Mouse (Mus musculus): ENCODE measurements around the gene Khdrbs1. TPM values are rescaled to one million over a fixed set of nuclear protein-coding genes. Genes with fewer than 3 reads are reported as not detected.

Gene Khdrbs1
- polyA plus RNA-seq, 1 experiment = 61.6 TPM

GRCm38 (mm10) chr4:129783506-129783905 is 41.4 kb upstream of the Khdrbs1 start:
- no peaks in the 10 kb centered on the region for H3K79me2 ChIP-seq (ENCODE audit: control insufficient read depth, insufficient read depth)
- H3K4me3 ChIP-seq (ENCODE audit: insufficient read depth, poor library complexity, severe bottlenecking) = no peak overlapping the region
- no peaks in the 10 kb centered on the region for H3K79me3 ChIP-seq (ENCODE audit: low read depth)
- H3K36me3 ChIP-seq (ENCODE audit: control insufficient read depth, insufficient read depth) = no peaks in the 10 kb centered on the region
- H3K27me3 ChIP-seq (ENCODE audit: control insufficient read depth, insufficient read depth, insufficient read length) = no peaks in the 10 kb centered on the region
- no peak overlapping the region for H3ac ChIP-seq (ENCODE audit: control insufficient read depth, insufficient read length, low read depth)
- no peak for TF ChIP-seq MYOG (IDR thresholded peaks at IDR 0.05; ENCODE audit: control insufficient read depth, extremely low read depth, insufficient read length)
- no peak for TF ChIP-seq USF1 (IDR thresholded peaks at IDR 0.05; ENCODE audit: low read depth)
- TF ChIP-seq MYOD1 (IDR thresholded peaks at IDR 0.05; ENCODE audit: control insufficient read depth, insufficient read length, low read depth) = no peak
- no peak for TF ChIP-seq FOSL1 (IDR thresholded peaks at IDR 0.05; ENCODE audit: insufficient read depth, low read length, poor library complexity, severe bottlenecking)
- TF ChIP-seq MAX (IDR thresholded peaks at IDR 0.05) = no peak
- TF ChIP-seq CEBPB (IDR thresholded peaks at IDR 0.05; ENCODE audit: low read depth) = no peak
- TF ChIP-seq CTCF (IDR thresholded peaks at IDR 0.05; ENCODE audit: control insufficient read depth, insufficient read depth, insufficient read length) = no peak

- Histone ChIP-seq H3K27me3 (ENCODE audit: control insufficient read depth, insufficient read depth, insufficient read length) (no peaks in the 10 kb centered on the region), H3ac (ENCODE audit: control insufficient read depth, insufficient read length, low read depth) (no peak overlapping the region), H3K36me3 (ENCODE audit: control insufficient read depth, insufficient read depth) (no peaks in the 10 kb centered on the region), H3K4me3 (ENCODE audit: insufficient read depth, poor library complexity, severe bottlenecking) (no peak overlapping the region), H3K79me3 (ENCODE audit: low read depth) (no peaks in the 10 kb centered on the region), H3K79me2 (ENCODE audit: control insufficient read depth, insufficient read depth) (no peaks in the 10 kb centered on the region)
- TF ChIP-seq MYOG (IDR thresholded peaks at IDR 0.05; ENCODE audit: control insufficient read depth, extremely low read depth, insufficient read length) = no peak
- no peak for TF ChIP-seq CEBPB (IDR thresholded peaks at IDR 0.05; ENCODE audit: low read depth)
- TF ChIP-seq MYOD1 (IDR thresholded peaks at IDR 0.05; ENCODE audit: control insufficient read depth, insufficient read length, low read depth) = no peak
- TF ChIP-seq CTCF (IDR thresholded peaks at IDR 0.05; ENCODE audit: control insufficient read depth, insufficient read depth, insufficient read length) = no peak
- no peak for TF ChIP-seq USF1 (IDR thresholded peaks at IDR 0.05; ENCODE audit: low read depth)
- TF ChIP-seq FOSL1 (IDR thresholded peaks at IDR 0.05; ENCODE audit: insufficient read depth, low read length, poor library complexity, severe bottlenecking) = no peak
- TF ChIP-seq MAX (IDR thresholded peaks at IDR 0.05) = no peak
These were observed 40.8 kb upstream of the Khdrbs1 start for GRCm38 (mm10) chr4:129782857-129783331.

GRCm38 (mm10) chr4:129781881-129782675 is 40.0 kb upstream of the Khdrbs1 start:
- H3K36me3 ChIP-seq (ENCODE audit: control insufficient read depth, insufficient read depth) = no peaks in the 10 kb centered on the region

GRCm38 (mm10) chr4:129771672-129772521 is 29.8 kb upstream of the Khdrbs1 start:
- Histone ChIP-seq H3K27me3 (ENCODE audit: control insufficient read depth, insufficient read depth, insufficient read length) (no peaks in the 10 kb centered on the region), H3K79me2 (ENCODE audit: control insufficient read depth, insufficient read depth) (no peaks in the 10 kb centered on the region), H3K4me3 (ENCODE audit: insufficient read depth, poor library complexity, severe bottlenecking) (no peak overlapping the region), H3K36me3 (ENCODE audit: control insufficient read depth, insufficient read depth) (no peaks in the 10 kb centered on the region), H3K79me3 (ENCODE audit: low read depth) (no peaks in the 10 kb centered on the region), H3ac (ENCODE audit: control insufficient read depth, insufficient read length, low read depth) (no peak overlapping the region)
- TF ChIP-seq CTCF (IDR thresholded peaks at IDR 0.05; ENCODE audit: control insufficient read depth, insufficient read depth, insufficient read length) = no peak
- no peak for TF ChIP-seq USF1 (IDR thresholded peaks at IDR 0.05; ENCODE audit: low read depth)
- TF ChIP-seq CEBPB (IDR thresholded peaks at IDR 0.05; ENCODE audit: low read depth) = no peak
- TF ChIP-seq MYOD1 (IDR thresholded peaks at IDR 0.05; ENCODE audit: control insufficient read depth, insufficient read length, low read depth) = no peak
- no peak for TF ChIP-seq MAX (IDR thresholded peaks at IDR 0.05)
- no peak for TF ChIP-seq MYOG (IDR thresholded peaks at IDR 0.05; ENCODE audit: control insufficient read depth, extremely low read depth, insufficient read length)
- no peak for TF ChIP-seq FOSL1 (IDR thresholded peaks at IDR 0.05; ENCODE audit: insufficient read depth, low read length, poor library complexity, severe bottlenecking)

More at GRCm38 (mm10) chr4:129781881-129782675, 40.0 kb upstream of the Khdrbs1 start:
- H3K27me3 ChIP-seq (ENCODE audit: control insufficient read depth, insufficient read depth, insufficient read length) = no peaks in the 10 kb centered on the region
- H3K4me3 ChIP-seq (ENCODE audit: insufficient read depth, poor library complexity, severe bottlenecking) = no peak overlapping the region
- H3ac ChIP-seq (ENCODE audit: control insufficient read depth, insufficient read length, low read depth) = no peak overlapping the region
- no peaks in the 10 kb centered on the region for H3K79me2 ChIP-seq (ENCODE audit: control insufficient read depth, insufficient read depth)
- TF ChIP-seq CEBPB (IDR thresholded peaks at IDR 0.05; ENCODE audit: low read depth) = no peak
- TF ChIP-seq USF1 (IDR thresholded peaks at IDR 0.05; ENCODE audit: low read depth) = no peak
- TF ChIP-seq CTCF (IDR thresholded peaks at IDR 0.05; ENCODE audit: control insufficient read depth, insufficient read depth, insufficient read length) = no peak
- TF ChIP-seq MAX (IDR thresholded peaks at IDR 0.05) = no peak
- no peak for TF ChIP-seq FOSL1 (IDR thresholded peaks at IDR 0.05; ENCODE audit: insufficient read depth, low read length, poor library complexity, severe bottlenecking)
- TF ChIP-seq MYOD1 (IDR thresholded peaks at IDR 0.05; ENCODE audit: control insufficient read depth, insufficient read length, low read depth) = no peak
- no peak for TF ChIP-seq MYOG (IDR thresholded peaks at IDR 0.05; ENCODE audit: control insufficient read depth, extremely low read depth, insufficient read length)
- H3K79me3 ChIP-seq (ENCODE audit: low read depth) = no peaks in the 10 kb centered on the region

GRCm38 (mm10) chr4:129771314-129771671 is 29.2 kb upstream of the Khdrbs1 start:
- Histone ChIP-seq H3K79me3 (ENCODE audit: low read depth) (no peaks in the 10 kb centered on the region), H3K36me3 (ENCODE audit: control insufficient read depth, insufficient read depth) (no peaks in the 10 kb centered on the region), H3ac (ENCODE audit: control insufficient read depth, insufficient read length, low read depth) (no peak overlapping the region), H3K79me2 (ENCODE audit: control insufficient read depth, insufficient read depth) (no peaks in the 10 kb centered on the region), H3K27me3 (ENCODE audit: control insufficient read depth, insufficient read depth, insufficient read length) (no peaks in the 10 kb centered on the region), H3K4me3 (ENCODE audit: insufficient read depth, poor library complexity, severe bottlenecking) (no peak overlapping the region)
- TF ChIP-seq FOSL1 (IDR thresholded peaks at IDR 0.05; ENCODE audit: insufficient read depth, low read length, poor library complexity, severe bottlenecking) (no peak), CEBPB (IDR thresholded peaks at IDR 0.05; ENCODE audit: low read depth) (no peak), USF1 (IDR thresholded peaks at IDR 0.05; ENCODE audit: low read depth) (no peak), CTCF (IDR thresholded peaks at IDR 0.05; ENCODE audit: control insufficient read depth, insufficient read depth, insufficient read length) (no peak), MAX (IDR thresholded peaks at IDR 0.05) (no peak), MYOG (IDR thresholded peaks at IDR 0.05; ENCODE audit: control insufficient read depth, extremely low read depth, insufficient read length) (no peak), MYOD1 (IDR thresholded peaks at IDR 0.05; ENCODE audit: control insufficient read depth, insufficient read length, low read depth) (no peak)

Measured in C2C12 (cell line).